Mouse (Mus musculus) hindbrain, embryonic 11.5 days (tissue): ENCODE measurements around the gene Chchd3. TPM values are rescaled to one million over a fixed set of nuclear protein-coding genes. Genes with fewer than 3 reads are reported as not detected.

Experiments used
- ATAC-seq: fragments of 200-750 bp; cut with Nextera tagmentation; 2 replicates; pipeline ENCODE4 v1.8.0; 2017; ENCODE audit warnings: mild to moderate bottlenecking, moderate TSS enrichment, moderate library complexity; ENCODE audit not compliant: low FRiP score
- DNase-seq: peaks from one replicate; pipeline ENCODE4 v3.0.0-alpha.2; 2015; ENCODE audit warnings: low spot score
- H3K27ac ChIP-seq: fragments of 300-500 bp; sonication (generic); 2 replicates; pipeline ENCODE4 v1.5.1; 2014; ENCODE audit warnings: mild to moderate bottlenecking, low read depth, low read length
- H3K27me3 ChIP-seq: fragments of 300-500 bp; sonication (generic); 2 replicates; pipeline ENCODE4 v1.6.1; 2014; ENCODE audit warnings: mild to moderate bottlenecking, low read length, moderate library complexity, mixed read lengths; ENCODE audit not compliant: control insufficient read depth, insufficient read depth
- H3K36me3 ChIP-seq: fragments of 300-500 bp; sonication (generic); 2 replicates; pipeline ENCODE4 v1.6.1; 2014; ENCODE audit warnings: mild to moderate bottlenecking, low read length, moderate library complexity, mixed read lengths; ENCODE audit not compliant: control insufficient read depth, insufficient read depth
- H3K4me1 ChIP-seq: fragments of 300-500 bp; sonication (generic); replicated peaks from 2 replicates; pipeline ENCODE4 v1.6.1; 2014; ENCODE audit warnings: low read length, mixed read lengths; ENCODE audit not compliant: control insufficient read depth, insufficient read depth
- H3K4me2 ChIP-seq: fragments of 300-500 bp; sonication (generic); replicated peaks from 2 replicates; pipeline ENCODE4 v1.6.1; 2014; ENCODE audit warnings: mild to moderate bottlenecking, low read depth, low read length
- H3K4me3 ChIP-seq: fragments of 300-500 bp; sonication (generic); 2 replicates; pipeline ENCODE4 v1.5.1; 2014; ENCODE audit warnings: low read depth, low read length
- H3K9ac ChIP-seq: fragments of 300-500 bp; sonication (generic); 2 replicates; pipeline ENCODE4 v1.6.1; 2014; ENCODE audit warnings: low read depth, low read length
- H3K9me3 ChIP-seq: fragments of 300-500 bp; sonication (generic); 2 replicates; pipeline ENCODE4 v1.6.1; 2016; ENCODE audit warnings: low read length; ENCODE audit not compliant: control insufficient read depth
- WGBS: fragments of 180-500 bp; shearing (Covaris S2); extraction: QIAGEN DNeasy Blood & Tissue Kit; methylation state at CpG from one replicate; pipeline ENCODE4 v1.1.7; 2014; 5-methylcytosine and 5-hydroxymethylcytosine counted together
- polyA plus RNA-seq: library from polyadenylated mRNA; unstranded; fragments of >200 nt; fragmentation: Nextera tagmentation; extraction: Ambion mirVana; gene quantifications from 2 replicates; pipeline ENCODE4 v1.2.1, GENCODE M21; 2014

Gene Chchd3
- polyA plus RNA-seq, 1 experiment from 2014 or later: 141 TPM

DNA sequence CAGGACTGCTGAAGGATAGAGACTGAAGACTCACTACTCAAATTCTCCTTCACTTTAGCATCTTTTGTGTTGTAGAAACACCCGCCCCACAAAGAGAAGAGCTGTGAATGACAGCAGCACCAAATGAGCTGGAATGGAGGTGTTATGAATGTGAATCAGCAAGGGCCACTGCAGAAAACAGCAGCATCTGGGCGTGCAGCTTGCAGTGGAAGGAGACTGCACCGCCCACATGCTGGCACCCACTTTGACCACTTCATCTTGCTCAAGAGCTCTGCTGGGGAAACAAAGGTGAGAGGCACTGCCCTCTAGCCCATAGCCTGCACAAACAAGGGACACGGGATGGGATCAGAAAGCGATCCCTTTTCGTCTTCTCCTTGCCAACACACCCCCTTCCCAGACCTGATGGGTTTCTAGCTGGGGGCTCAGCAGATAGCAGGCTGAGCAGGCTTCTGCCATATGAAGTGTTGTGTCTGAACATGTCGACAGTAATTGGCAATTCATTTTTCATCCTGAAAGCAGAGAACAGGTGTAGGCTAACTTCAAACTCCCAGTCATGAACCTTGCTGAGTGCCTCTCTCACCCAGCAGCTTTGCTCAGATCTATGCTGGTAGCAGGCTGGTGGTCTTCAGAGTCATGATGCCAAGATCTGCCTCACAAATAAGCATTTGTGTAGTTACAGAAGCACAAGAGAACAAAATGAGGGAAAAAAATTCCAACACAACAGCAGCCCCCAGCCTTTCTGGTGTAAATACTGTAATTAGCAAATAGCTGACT lies 222.7 kb downstream of the Chchd3 start:
- Histone ChIP-seq H3K36me3 (no peaks in the 10 kb centered on the region), H3K4me3 (no peak overlapping the region), H3K9me3 (no peaks in the 10 kb centered on the region), H3K4me1 (no peaks in the 10 kb centered on the region), H3K27ac (no peak overlapping the region), H3K9ac (no peak overlapping the region), H3K27me3 (no peaks in the 10 kb centered on the region), H3K4me2 (no peak overlapping the region)
- DNase-seq: no peak
- ATAC-seq: no peak
- 61% methylated on average over 7 of the region's 7 CpGs for WGBS

DNA sequence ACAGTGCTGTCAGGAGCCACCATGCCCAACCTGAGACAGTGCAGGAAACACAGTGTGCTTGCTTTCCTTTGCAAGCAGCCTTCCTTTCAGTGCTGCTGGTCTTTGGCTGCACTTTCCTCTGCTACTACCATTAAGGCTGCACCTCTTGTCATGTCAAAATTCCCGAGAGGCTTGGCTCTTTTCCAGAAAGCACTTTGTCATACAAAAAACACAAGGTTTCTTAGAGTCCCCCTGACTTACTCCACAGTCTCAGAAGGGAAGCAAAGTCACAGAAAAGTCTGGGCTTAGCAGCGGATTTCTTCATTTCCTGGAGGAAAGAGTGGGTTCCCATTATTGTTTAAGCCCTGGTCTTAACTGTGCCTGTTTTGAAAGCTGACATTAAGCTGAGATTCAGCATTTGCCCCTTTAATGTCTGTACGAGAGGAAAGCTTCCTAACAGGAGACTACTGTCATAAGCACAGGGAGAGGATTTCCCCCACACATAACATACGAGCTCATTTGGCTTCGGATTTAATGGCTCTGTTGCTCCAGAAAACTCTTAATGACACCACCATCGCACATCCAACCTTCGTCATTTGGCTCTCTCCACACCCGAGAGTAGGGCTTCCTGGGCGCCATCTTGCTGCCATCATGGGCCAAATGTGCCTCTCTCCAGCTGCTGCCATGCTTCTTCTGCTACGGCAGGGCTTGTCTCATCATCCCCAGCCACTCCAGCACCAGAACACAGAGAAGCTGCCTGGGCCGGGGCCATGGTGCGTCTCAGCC lies 236.0 kb downstream of the Chchd3 start:
- Histone ChIP-seq H3K4me1 (no peaks in the 10 kb centered on the region), H3K4me3 (no peak overlapping the region), H3K9ac (no peak overlapping the region), H3K27me3 (no peaks in the 10 kb centered on the region), H3K27ac (no peak overlapping the region), H3K9me3 (no peaks in the 10 kb centered on the region), H3K36me3 (no peaks in the 10 kb centered on the region), H3K4me2 (no peak overlapping the region)
- ATAC-seq: no peak
- no peak for DNase-seq
- WGBS: 90% methylated on average over 12 of the region's 12 CpGs

DNA sequence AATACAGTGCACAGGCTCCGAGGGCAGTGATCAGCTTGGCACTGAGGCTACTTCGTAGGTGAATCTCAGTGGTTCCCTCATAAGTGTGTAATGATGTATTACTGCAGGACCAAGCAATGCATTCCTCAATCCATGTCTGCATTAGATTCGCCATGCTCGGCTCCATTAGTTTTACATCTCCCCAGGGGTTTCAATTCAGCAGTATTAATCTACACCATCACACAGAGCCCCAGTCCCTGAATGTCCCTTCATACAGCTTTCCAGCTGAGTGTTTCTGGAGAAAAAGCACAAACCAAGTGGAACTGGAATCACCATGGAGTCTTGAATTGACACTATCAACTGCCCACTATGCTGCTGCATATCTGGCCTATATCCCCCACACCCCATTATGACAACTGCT lies 241.1 kb downstream of the Chchd3 start:
- no peak; the same call in 1 of the 2 replicates for ATAC-seq
- Histone ChIP-seq H3K36me3 (no peaks in the 10 kb centered on the region), H3K27ac (no peak overlapping the region), H3K9me3 (no peaks in the 10 kb centered on the region), H3K27me3 (no peaks in the 10 kb centered on the region), H3K4me2 (no peak overlapping the region), H3K9ac (no peak overlapping the region), H3K4me1 (no peaks in the 10 kb centered on the region), H3K4me3 (no peak overlapping the region)
- 78% methylated on average over 4 of the region's 4 CpGs for WGBS
- DNase-seq: no peak

DNA sequence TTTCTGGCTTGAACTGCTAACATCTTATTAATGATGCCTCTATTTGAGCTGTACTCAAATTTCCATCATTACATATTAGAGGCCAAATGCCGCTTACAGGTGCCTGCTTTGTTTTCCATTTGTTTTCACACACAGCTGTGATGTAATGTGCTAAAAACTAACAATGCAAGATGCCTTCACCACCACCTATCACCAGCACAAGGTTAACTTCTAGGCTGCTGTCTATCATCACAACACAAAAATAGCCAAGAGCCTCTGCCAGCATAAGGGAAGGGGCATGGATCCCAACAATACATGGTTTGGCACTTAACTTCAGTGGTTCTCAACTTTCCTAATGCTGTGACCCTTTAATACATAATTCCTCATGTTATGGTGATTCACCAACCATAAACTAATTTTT lies 251.3 kb downstream of the Chchd3 start:
- Histone ChIP-seq H3K4me3 (no peak overlapping the region), H3K9ac (no peak overlapping the region), H3K36me3 (no peaks in the 10 kb centered on the region), H3K4me1 (no peaks in the 10 kb centered on the region), H3K9me3 (no peaks in the 10 kb centered on the region), H3K27me3 (no peaks in the 10 kb centered on the region), H3K27ac (no peak overlapping the region), H3K4me2 (no peak overlapping the region)
- WGBS: 94% methylated on average over 1 of the region's 1 CpGs
- ATAC-seq: no peak
- no peak for DNase-seq

DNA sequence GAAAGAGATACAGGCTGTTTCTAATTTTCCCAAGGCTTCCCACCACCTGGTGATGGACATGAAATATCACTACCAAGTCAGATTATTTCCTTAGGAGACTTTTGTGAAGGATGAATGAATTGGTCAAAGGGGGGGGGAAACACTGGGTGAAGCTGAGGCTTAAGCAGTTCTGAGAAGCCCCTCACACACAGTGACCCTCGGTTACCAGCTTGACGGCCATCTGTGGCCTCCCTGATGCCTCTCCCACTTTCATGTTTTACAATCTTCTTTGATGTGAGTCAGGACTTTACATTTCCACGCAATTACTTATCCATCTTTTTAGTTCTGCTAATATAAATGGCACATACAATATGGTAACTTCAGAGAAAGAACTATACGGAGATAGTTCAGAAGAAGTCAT lies 252.3 kb downstream of the Chchd3 start:
- WGBS: 67% methylated on average over 4 of the region's 4 CpGs
- Histone ChIP-seq H3K36me3 (no peaks in the 10 kb centered on the region), H3K4me3 (no peak overlapping the region)

DNA sequence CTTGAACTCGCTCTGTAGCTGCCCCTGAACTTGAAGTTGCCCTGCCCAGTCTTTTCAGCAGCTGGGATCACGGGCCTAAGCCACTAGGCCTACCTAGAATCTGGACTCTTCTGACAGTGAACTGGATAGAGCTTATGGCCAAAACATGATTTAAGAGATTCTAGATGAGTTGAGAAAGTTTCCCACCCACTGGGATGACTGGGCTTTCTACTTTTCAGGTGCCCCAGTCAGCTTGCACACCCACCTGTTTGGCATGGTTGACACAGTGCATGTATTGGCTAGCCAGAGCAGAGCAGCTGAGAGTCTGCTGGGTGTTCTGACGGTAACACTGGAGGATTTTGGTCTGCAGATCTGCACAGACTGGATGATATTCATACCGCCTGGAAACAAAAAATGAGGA lies 256.4 kb downstream of the Chchd3 start:
- H3K36me3 ChIP-seq: no peaks in the 10 kb centered on the region
- 87% methylated on average over 4 of the region's 4 CpGs for WGBS
- H3K4me2 ChIP-seq: no peak overlapping the region
- H3K9me3 ChIP-seq: no peaks in the 10 kb centered on the region
- no peak overlapping the region for H3K9ac ChIP-seq
- H3K27me3 ChIP-seq: no peaks in the 10 kb centered on the region
- H3K4me1 ChIP-seq: no peaks in the 10 kb centered on the region
- ATAC-seq: no peak
- H3K27ac ChIP-seq: no peak overlapping the region
- no peak overlapping the region for H3K4me3 ChIP-seq
- DNase-seq: no peak

More for the DNA sequence above, 252.3 kb downstream of the Chchd3 start:
- no peak for DNase-seq
- Histone ChIP-seq H3K9me3 (no peaks in the 10 kb centered on the region), H3K4me1 (no peaks in the 10 kb centered on the region), H3K9ac (no peak overlapping the region), H3K4me2 (no peak overlapping the region), H3K27ac (no peak overlapping the region), H3K27me3 (no peaks in the 10 kb centered on the region)
- ATAC-seq: no peak

DNA sequence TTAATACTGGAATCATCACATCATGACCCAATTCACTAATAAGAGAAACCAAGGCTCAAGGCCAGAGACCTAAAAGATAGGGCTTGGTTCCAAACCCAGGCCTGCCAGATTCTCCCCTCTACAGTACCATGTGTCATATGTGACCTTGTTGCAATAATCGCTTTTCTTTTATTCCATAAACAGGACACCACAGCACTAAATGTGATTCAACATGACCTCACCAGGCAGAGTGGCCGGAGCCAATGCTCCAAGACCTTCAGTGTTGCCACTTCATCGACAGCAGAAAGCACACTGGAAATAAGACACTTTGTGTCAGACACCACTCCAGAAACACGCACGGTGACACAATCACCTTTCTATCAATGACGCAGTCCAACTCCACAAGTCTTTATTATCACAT lies 258.3 kb downstream of the Chchd3 start:
- no peak for ATAC-seq

DNA sequence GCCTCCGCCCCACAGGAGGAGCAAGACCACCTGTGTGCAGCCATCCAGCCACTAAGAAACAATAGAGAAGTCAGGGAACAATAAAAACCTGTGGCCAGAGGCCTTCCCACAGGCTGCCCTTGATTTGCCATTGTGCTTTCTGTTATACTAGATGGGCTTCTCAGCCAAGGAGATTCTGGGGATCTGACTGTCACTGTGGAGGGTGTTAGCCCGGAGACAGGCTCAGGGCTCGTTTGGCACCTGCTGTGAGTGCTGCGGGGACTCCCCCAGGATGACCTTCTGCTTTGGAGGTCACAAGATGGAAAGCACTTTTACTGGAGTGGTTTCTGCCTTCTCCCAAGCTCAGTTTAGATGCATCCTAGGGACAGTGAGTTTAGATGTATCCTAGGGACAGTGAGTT lies 262.5 kb downstream of the Chchd3 start:
- ATAC-seq: no peak
- H3K4me2 ChIP-seq: no peak overlapping the region
- H3K4me1 ChIP-seq: no peaks in the 10 kb centered on the region
- H3K27ac ChIP-seq: no peak overlapping the region
- no peaks in the 10 kb centered on the region for H3K9me3 ChIP-seq
- 26% methylated on average over 4 of the region's 4 CpGs for WGBS
- no peak overlapping the region for H3K4me3 ChIP-seq
- H3K36me3 ChIP-seq: no peaks in the 10 kb centered on the region
- no peak for DNase-seq
- H3K27me3 ChIP-seq: no peaks in the 10 kb centered on the region
- no peak overlapping the region for H3K9ac ChIP-seq

More for the DNA sequence above, 258.3 kb downstream of the Chchd3 start:
- no peak for DNase-seq
- H3K9me3 ChIP-seq: no peaks in the 10 kb centered on the region
- H3K36me3 ChIP-seq: no peaks in the 10 kb centered on the region
- no peak overlapping the region for H3K9ac ChIP-seq
- no peak overlapping the region for H3K4me3 ChIP-seq
- H3K27me3 ChIP-seq: no peaks in the 10 kb centered on the region
- H3K27ac ChIP-seq: no peak overlapping the region
- 97% methylated on average over 6 of the region's 6 CpGs for WGBS
- no peaks in the 10 kb centered on the region for H3K4me1 ChIP-seq
- H3K4me2 ChIP-seq: no peak overlapping the region
